Mouse (Mus musculus): ENCODE data around the gene Sgms1.

Gene Sgms1

GRCm38 (mm10) chr19:32383738-32384137 lies 5.8 kb downstream of the Sgms1 start:
- DNase-seq (ENCODE audit: low read depth, low spot score) = no peak

GRCm38 (mm10) chr19:32381511-32381961 lies 8.0 kb downstream of the Sgms1 start:
- DNase-seq (ENCODE audit: low read depth, low spot score) = no peak

GRCm38 (mm10) chr19:32380748-32381147 lies 8.8 kb downstream of the Sgms1 start:
- no peak for DNase-seq (ENCODE audit: low read depth, low spot score)

- no peak for DNase-seq (ENCODE audit: low read depth, low spot score)
These were observed 10.1 kb downstream of the Sgms1 start for GRCm38 (mm10) chr19:32379239-32379920.

- DNase-seq (ENCODE audit: low read depth, low spot score) = no peak
These were observed 10.9 kb downstream of the Sgms1 start for GRCm38 (mm10) chr19:32378581-32378980.

- no peak for DNase-seq (ENCODE audit: low read depth, low spot score)
These were observed 11.7 kb downstream of the Sgms1 start for GRCm38 (mm10) chr19:32377701-32378325.

- DNase-seq (ENCODE audit: low read depth, low spot score) = no peak
These were observed 12.5 kb downstream of the Sgms1 start for GRCm38 (mm10) chr19:32376886-32377535.

GRCm38 (mm10) chr19:32376054-32376453 lies 13.5 kb downstream of the Sgms1 start:
- no peak for DNase-seq (ENCODE audit: low read depth, low spot score)

- DNase-seq (ENCODE audit: low read depth, low spot score) = no peak
These were observed 14.0 kb downstream of the Sgms1 start for GRCm38 (mm10) chr19:32375473-32375985.

GRCm38 (mm10) chr19:32374751-32375150 lies 14.8 kb downstream of the Sgms1 start:
- DNase-seq (ENCODE audit: low read depth, low spot score) = no peak

GRCm38 (mm10) chr19:32373865-32374655 lies 15.5 kb downstream of the Sgms1 start:
- DNase-seq (ENCODE audit: low read depth, low spot score) = no peak

- peak; percentile 84 for DNase-seq (ENCODE audit: low read depth, low spot score)
These were observed 17.1 kb downstream of the Sgms1 start for GRCm38 (mm10) chr19:32372373-32372772.

- DNase-seq (ENCODE audit: low read depth, low spot score) = no peak
These were observed 22.2 kb downstream of the Sgms1 start for GRCm38 (mm10) chr19:32367333-32367732.

- no peak for DNase-seq (ENCODE audit: low read depth, low spot score)
These were observed 23.1 kb downstream of the Sgms1 start for GRCm38 (mm10) chr19:32366406-32366805.

GRCm38 (mm10) chr19:32365111-32365510 lies 24.4 kb downstream of the Sgms1 start:
- no peak for DNase-seq (ENCODE audit: low read depth, low spot score)

- DNase-seq (ENCODE audit: low read depth, low spot score) = no peak
These were observed 25.9 kb downstream of the Sgms1 start for GRCm38 (mm10) chr19:32363587-32363986.

GRCm38 (mm10) chr19:32362520-32362919 lies 27.0 kb downstream of the Sgms1 start:
- no peak for DNase-seq (ENCODE audit: low read depth, low spot score)

- DNase-seq (ENCODE audit: low read depth, low spot score) = no peak
These were observed 28.4 kb downstream of the Sgms1 start for GRCm38 (mm10) chr19:32360989-32361698.

GRCm38 (mm10) chr19:32360546-32360945 lies 29.0 kb downstream of the Sgms1 start:
- DNase-seq (ENCODE audit: low read depth, low spot score) = no peak

- no peak for DNase-seq (ENCODE audit: low read depth, low spot score)
These were observed 30.6 kb downstream of the Sgms1 start for GRCm38 (mm10) chr19:32358699-32359517.

Measured in 3T3-L1 (cell line).